Mouse (Mus musculus) olfactory bulb, adult 2 months (tissue): ENCODE data around the gene Vav1.

ENCODE experiments used
- CTCF ChIP-seq: fragments of 200-500 bp; IDR thresholded peaks from 2 replicates; pipeline ENCODE4 v1.5.1; 2012; ENCODE audit warnings: low read depth, mild to moderate bottlenecking, low read length, moderate library complexity; ENCODE audit not compliant: insufficient read depth
- POLR2A ChIP-seq: fragments of 200-500 bp; IDR thresholded peaks from 2 replicates; pipeline ENCODE4 v1.6.1; 2012; ENCODE audit warnings: mild to moderate bottlenecking, low read depth, low read length, moderate library complexity; ENCODE audit not compliant: insufficient read depth

DNA sequence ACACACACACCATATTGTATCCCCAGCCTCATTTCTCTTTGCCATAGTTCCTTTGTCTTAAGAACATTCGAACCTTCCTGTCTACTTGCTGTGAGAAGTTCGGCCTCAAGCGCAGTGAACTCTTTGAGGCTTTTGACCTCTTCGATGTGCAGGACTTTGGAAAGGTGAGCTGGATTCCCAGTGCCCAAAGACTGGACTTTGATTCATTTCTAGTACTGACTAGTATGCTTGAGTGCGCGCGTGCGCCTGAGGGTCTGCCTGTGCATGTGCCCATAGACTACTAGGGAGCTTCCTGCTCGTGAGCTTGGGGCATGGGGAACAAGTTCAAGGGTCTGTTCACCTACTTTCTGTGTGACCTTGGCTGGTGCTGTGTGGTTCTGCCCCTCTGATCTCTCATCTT, 17.0 kb downstream of the Vav1 start:
- TF ChIP-seq CTCF, result no peak
- no peak for TF ChIP-seq POLR2A
